Mouse (Mus musculus) spleen, adult 12 weeks (tissue): ENCODE results near the gene Fbxl14.
"Not testable (repeated sequence)": the region's sequence is repeated elsewhere in the genome, so short reads cannot be mapped to it uniquely, and the experiment has no call there.

Source experiments
- DNase-seq: peaks from one replicate; pipeline ENCODE4 v3.0.0; 2022; ENCODE audit warnings: low spot score

Gene Fbxl14

DNA sequence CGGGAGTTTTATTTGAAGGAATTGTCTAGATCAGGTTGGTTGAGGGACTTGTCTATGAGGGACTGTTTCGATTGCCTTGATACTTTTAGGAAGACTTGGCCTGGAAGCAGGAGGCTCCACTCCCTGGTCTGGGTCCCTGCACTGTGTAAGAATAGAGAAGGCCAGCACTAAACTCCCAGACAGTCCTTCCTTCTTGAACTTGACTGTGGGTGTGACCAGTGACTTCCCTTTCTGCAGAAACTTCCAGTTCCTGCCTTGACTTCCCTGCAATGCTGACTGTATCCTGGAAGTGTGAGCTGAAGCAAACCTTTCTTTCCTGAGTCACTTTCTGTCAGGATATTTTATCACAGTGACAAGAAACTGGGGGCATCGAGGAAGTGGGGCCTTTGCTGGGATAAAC is 8.7 kb upstream of the Fbxl14 start:
- no peak for DNase-seq

DNA sequence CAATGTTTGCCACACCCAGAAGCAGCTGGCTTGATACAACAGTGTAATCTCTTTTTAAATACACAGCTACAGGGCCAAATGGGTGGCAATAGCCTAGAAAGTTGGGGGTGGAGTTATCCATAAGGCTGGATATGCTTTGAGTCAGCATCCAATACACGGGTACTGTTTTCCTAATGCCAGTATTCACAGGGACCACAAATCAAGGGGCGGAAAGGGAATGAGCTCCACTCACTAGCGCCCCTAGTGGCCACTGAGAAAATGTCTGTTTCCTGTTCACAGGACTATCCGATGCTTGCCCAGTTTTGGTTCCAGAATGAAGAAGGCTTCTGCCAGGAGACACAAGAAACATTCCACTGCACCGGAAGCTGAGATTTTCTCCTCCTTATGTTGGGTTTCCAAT is 7.3 kb upstream of the Fbxl14 start:
- DNase-seq: peak; percentile 50

DNA sequence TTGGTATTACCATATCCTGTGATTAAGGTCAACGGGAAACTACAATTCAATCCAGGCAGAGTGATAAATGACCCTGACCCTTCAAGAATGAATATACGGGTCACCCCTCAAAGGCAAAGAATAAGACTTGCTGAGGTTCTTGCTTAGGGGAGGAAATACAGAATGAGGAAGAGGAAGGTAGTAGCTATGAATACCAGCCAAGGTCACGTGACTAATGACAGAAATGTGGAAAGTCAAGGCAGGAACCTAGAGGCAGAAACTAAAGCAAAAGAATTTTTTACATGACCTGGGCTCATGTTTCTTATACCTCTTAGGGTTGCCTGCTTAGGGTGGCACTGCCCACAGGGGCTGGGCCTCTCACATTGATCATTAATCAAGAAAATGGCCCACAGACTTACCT is 6.8 kb upstream of the Fbxl14 start:
- no peak for DNase-seq

DNA sequence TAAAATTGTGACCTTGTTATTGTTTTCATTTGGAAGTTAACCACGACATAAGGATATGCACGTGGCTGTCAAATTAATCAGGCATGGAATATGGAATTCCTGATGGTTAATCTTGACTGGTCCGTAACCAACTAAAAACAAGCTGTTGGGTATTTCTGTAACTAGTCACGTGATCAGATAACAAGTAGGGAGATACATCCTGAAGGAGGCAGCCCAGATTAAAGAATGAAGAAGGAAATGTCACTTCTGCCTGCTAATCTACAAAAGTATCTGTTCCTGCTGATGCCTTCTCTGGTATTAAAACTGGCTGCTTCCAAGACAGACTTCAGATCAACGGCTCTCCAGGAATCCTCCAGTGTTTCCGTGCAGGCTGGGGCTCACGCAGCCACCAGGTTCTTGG is 6.0 kb upstream of the Fbxl14 start:
- DNase-seq: no peak

DNA sequence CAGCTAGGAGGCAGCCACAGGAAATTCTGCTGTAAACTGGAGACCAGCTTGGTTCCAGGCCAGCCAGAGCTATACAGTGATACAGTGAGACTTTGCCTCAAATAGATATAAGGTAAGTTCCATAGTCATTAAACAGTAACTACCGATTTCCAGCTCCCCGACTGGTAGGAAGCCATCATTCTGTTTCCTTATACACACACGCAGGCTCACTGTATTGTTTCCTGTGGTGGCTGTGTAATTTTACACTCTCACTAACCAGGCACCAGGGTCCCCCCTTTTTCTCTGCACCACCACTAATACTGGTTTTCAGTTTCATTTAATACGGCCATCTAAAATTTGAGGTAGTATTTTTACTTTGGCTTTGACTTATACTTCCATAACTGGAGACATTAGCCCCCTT is 5.5 kb upstream of the Fbxl14 start:
- no peak for DNase-seq

DNA sequence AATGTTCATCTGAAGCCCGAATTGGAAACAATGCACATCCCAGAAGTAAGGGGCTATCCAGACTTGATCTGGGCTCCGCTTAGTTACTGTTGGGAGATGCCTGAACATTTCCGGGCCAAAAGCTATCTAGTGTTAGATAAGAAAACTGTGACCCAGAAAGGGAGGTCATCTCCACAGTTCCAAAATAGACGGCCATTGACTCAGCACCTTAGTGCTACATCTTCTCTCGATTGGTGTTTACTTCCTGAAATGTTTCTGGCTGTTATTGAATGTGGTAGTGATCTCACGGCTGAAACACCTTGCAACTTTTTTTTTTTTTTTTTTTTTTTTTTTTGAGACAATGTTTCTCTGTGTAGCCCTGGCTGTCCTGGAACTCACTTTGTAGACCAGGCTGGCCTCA is 3.5 kb upstream of the Fbxl14 start:
- DNase-seq: no peak

DNA sequence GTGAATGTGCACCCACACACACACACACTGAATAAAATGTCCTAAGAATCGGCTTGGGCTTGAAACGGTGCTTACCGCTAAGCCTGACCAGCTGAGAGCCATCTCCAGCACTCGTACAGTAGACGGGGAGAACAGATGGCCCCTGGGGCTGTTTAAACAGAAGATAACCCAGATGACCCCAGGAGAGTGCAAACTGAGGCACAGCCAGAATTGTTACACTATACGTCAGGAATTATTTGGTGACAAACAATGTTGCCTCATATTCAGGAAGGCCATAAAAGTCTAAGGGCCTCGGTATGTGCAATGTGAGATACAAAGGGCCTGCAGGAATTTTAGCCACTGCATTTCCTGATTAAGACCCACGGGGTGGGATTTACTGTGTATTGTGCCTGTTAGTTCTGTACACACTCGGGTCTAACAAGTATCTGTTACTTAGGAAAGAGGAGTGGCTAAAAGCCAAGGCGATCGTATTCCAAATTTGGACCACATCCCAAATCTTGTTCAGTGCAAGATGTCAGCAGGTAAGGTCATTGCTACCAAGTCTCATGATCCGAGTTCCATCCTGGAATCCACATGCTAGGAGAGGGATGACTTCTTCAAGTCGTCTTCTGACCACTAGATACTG is 1.7 kb upstream of the Fbxl14 start:
- DNase-seq: no peak

DNA sequence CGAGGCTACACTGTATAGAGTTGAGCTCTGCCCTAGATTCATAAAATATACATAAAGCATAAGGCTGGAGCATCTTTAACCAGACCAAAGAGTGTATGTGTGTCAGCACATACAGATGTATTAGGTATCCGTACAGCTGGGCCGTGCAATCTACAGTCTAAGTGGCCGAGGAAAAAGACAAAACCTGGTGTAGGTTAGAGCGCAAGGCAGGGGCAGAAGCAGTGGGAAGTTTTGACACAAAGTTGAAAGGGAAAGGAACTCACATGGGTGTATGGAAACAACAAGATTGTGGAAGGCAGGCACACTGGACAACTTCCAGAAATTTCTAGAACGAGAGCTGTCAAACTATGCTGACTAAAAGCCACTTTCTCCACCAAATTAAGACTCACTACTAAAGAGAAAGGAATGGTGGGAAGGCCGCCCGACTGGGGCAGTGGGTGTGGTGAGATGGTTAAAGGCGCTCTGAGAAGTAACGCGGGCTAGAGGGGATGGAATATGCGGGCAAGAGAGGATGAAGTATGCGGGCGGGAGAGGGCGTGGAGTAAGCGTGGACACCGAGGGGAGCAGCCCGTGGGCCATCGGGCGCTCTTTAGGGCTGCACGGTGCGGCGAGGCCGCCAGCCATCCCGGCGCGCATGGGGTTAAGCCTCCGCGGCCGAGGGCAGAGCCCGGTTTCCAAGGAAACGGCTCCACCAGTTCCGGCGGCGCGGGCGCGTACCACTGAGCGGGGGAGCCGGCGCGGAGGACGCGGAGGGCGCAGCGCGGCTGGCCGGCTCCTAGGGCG is 717 bp upstream of the Fbxl14 start:
- DNase-seq: peak; percentile 79

DNA sequence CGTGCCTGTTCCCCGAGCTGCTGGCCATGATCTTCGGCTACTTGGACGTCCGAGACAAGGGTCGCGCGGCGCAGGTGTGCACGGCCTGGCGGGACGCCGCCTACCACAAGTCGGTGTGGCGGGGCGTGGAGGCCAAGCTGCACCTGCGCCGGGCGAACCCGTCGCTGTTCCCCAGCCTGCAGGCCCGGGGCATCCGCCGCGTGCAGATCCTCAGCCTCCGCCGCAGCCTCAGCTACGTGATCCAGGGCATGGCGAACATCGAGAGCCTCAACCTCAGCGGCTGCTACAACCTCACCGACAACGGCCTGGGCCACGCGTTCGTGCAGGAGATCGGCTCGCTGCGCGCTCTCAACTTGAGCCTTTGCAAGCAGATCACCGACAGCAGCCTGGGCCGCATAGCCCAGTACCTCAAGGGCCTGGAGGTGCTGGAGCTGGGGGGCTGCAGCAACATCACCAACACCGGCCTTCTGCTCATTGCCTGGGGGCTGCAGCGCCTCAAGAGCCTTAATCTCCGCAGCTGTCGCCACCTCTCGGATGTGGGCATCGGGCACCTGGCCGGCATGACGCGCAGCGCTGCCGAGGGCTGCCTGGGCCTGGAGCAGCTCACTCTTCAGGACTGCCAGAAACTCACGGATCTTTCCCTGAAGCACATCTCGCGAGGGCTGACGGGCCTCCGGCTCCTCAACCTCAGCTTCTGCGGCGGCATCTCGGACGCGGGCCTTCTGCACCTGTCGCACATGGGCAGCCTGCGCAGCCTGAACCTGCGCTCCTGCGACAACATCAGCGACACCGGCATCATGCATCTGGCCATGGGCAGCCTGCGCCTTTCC is 623 bp downstream of the Fbxl14 start:
- DNase-seq: peak; percentile 50

DNA sequence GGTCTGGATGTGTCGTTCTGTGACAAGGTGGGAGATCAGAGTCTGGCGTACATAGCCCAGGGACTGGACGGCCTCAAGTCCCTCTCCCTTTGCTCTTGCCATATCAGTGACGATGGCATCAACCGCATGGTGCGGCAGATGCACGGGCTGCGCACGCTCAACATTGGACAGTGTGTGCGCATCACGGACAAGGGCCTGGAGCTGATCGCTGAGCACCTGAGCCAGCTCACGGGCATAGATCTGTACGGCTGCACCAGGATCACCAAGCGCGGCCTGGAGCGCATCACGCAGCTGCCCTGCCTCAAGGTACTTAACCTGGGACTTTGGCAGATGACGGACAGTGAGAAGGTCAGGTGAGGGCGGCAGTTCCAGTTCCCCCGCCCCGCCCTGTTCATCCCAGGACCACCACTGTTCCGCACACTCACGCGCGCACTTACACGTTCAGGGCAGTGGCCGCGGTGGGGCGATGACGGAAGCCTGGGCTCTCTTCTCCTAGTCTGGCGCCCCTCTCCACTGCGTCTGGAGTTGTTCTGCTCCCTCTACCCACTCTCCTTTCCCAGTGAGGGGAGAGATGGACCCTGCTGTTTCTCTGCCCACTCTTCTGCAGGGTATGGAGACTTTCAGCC is 1.4 kb downstream of the Fbxl14 start:
- DNase-seq: no peak

DNA sequence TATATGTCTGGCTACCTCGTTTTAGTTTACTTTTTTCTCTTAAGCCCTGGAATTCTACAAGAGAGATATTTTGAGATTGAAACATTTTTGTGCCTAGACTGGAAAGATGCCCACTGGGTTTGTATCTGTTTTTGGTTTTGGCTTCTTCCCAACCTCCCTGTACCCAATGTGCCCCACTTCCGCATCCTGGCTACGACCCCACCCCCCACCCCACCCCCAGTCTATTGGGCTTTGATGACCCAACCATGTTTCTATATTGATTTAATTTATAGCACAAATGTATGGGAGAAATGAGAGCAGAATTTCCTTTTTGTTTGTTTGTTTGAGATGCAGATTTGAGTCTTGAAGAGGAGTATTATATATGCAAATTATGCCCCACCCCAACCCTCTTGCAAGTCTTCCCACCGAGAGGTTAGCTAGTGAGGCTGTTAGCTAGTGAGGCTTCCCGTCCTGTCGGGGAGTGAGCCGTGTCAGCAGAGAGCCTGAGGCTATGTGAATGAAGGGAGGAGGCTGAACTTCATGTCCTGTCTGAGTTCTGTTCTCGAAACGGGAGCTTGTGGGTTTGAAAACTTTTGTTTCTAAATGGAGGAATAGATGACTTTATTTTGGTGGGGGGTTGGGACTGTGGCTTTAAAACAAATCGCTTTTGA is 2.4 kb downstream of the Fbxl14 start:
- DNase-seq: not testable (repeated sequence)

DNA sequence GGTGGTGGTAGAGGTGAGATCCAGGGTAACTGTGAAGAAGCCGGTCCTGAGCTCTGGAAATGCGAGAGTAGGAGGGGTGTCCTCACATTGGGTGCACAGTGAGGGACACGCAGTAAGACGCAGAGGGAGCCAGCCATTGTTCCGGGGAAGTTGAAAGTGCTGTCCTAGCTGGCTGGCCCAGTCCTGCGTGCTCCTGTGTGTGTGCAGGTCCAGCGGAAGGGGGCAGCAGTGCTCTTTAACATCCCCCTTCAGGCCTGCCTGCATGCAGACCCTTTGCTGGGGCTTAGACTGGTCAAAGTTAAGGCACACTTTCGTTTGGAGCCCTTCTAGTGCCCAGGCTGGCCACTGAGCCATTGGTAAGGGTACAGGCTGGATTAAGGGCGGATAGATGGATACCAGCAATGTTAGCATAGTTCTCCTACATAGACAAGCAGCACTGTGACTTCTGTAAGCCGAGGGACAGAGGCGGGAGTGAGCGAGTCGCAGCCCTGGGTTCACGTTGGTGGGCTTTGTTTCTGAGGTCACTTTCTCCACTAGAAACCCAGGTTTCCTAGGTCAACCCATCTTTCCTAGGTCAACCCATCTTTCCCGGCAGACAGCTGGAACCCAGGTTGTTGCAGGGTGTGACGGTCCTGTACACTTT is 3.6 kb downstream of the Fbxl14 start:
- DNase-seq: no peak

DNA sequence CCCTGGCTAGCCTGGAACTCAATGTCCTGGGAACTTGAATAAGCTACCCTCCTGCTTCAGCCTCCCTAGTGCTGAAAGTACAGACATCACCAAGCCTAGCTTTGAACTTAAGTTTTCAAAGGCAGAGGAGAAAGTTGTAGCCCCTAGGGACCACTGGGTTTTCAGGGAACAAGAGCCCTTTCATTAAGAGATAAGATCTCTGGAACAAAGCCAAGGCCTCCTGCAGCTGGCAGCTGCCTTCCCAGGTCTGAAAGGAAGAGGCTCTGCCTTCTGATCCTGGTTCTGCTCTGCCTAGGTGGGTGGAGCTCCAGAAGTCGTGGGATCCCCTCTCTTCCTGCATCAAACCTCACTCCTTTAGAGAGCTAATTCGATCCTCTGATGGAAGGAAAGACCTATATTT is 6.0 kb downstream of the Fbxl14 start:
- DNase-seq: no peak

DNA sequence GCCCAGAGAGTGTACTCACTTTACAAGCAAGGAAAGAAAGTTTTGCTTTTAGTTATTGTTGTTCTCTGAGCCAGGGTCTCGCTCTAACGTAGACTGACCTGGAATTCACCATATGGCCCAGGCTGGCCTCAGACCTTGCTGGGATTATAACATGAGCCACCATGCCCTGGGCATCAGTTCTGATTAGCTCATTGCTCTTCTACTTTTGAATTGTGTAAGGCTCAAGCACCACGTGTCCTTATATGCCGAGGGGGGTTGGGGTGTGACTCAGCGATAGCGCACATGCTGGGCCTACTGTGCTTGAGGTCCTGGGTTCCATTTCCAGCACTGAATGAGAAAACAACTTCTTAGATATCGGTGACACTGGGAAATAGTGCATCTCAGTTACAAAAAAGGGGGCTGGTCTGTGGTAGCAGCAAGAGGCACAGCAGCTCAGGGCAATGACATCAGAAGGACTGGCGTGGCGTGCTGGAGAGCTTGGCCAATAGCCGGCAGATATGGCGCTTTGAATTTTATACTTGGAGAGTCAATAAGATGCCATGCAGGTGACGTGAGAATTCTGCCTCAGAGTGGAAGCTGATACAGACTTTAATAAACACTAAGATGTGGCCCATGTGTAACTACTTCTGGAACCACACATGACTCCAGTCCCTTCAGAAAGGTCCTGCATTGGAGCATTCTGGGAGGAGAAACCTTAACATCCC is 7.1 kb downstream of the Fbxl14 start:
- DNase-seq: no peak

DNA sequence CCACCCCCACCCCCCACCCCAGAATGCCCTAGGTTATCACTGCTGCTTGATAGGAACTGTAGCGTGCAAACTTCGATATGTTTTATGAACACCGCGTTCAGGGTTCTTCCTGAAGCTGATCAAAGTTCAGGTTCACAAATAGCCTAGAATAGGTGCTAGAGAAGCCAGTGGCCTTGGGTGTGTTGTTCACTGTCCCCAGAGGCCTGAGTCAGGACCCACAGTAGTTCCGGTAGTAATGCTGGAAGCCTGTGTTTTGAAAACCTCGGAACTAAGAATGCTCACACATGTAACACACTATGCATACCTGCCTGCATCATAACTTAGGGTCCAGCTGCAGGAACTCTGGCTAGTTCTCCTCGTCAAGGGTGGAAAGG is 7.6 kb downstream of the Fbxl14 start:
- DNase-seq: no peak

DNA sequence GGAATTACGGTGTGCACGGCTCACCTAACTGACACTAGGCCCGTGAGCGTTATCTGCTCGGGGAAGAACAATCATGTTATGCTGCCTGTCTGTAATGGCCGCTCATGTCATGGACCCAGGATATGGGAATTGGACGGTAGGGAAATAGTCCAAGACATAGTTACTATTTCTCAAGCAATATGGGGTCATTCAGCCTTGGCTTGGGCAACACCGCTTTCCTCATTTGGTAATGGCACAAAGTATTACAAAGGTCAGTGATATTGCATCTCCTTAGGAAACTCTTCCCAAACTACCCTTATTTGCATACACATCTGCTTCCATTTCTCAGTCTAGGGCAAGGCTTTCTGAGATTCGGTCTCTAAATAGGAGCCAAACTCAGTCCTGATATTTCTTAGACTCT is 8.2 kb downstream of the Fbxl14 start:
- DNase-seq: no peak

DNA sequence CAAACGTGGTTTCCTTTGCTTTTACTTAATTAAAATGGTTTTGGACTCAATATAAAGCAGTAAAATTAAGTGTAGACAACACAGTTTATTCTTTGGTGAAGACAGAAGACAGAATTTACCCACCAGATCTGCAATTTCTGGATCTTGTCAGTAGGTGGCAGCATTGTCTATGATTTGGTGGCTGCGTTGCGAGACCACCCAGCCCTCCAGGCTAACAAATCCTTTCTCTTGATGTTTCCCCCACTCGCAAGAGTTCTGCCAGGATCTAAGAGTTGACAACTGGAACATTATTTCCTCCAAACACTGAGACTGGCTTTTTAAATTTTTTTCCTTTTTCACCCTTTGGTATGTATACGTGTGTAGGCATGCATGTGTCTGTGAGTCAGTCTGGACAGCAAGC is 10.3 kb downstream of the Fbxl14 start:
- DNase-seq: peak; percentile 22

DNA sequence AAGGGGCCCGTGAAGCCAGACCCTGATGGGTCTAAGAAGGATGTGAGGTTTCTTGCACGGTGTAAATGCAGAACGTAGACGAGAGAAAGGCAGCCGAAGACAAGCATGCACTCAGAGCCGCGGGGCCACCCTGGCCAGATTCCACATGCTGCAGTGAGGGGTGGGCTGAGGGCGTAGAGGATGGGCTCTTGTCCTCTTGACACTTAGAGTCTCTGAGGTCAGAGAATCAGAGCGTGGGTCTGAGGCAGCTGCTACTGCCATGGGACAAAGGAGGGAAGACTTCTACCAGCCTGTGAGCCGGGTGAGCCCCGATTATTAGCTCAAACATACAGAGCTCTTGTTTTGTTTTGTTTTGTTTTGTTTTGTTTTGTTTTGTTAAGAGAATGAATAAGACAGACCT is 11.1 kb downstream of the Fbxl14 start:
- DNase-seq: no peak

DNA sequence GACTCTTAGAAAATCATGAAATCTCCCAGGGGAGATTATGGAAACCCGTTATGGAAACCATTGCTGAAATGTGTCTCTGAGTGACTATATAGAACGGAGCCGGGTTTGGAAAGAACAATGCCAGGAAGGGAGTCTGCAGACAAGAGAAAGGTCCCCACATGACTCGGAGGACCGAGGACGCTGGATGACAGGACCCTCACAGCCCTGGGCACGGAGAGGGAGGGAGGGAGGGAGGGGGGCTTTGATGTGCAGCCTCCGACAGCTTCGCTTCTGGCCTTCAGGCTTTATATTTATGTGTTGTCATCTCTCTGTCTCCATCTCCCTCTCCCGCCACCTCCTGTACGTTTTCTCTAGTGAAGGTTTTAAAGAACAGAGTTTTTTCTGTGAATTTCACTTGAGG is 11.5 kb downstream of the Fbxl14 start:
- DNase-seq: no peak

DNA sequence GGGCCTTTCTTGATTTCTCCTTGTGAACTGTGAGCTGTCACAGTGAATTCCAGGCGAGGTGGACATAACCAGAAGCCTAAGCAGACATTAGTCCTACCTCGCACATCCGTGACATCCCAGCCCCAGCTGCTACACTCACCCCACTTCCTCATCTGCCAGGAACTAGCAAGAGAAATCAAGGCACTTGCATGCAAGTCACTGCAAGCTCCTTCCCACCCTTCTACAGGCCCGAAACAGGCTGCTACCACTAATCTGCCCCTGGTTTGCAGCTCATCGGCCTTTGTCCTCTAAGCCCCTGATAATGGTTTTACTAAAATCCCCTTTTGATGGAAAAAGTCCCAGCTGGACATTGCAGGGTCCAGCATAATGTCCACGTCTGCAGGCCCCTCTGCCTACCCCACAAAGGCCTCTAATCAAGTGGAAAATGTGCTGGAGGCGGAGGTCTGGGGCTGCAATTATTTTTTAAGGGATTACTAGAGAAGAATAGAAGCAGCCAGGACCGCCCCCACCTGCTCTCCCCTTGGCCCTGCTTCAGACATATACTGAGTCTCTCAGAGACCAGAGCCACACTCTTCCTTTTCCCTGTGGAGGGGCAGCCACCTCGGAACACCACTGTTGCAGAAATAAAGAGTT is 12.6 kb downstream of the Fbxl14 start:
- no peak for DNase-seq

DNA sequence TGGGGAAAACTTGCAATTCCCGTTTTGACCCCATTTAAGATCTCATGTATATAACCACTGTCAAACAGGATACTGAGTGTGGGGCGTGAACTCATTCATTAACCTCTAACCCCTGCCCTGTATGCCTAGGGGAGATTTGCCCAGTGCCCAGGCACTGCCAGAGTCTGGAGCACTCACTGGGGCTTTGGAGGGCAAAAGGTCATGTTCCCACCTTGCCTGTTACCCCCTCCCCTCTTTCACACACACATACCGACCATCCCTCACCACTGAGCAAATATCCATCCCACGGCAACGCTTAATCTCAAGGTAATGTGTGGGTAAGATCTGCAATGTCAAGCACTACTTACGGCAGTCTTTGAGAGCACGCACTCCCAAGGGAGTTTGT is 13.2 kb downstream of the Fbxl14 start:
- DNase-seq: no peak
